Mouse (Mus musculus): ENCODE data around the gene Gm37240. TPM values are rescaled to one million over a fixed set of nuclear protein-coding genes. Genes with fewer than 3 reads are reported as not detected.

The Gm37240 gene
- polyA plus RNA-seq, 1 experiment from 2014 or later, result 8.9 TPM

DNA sequence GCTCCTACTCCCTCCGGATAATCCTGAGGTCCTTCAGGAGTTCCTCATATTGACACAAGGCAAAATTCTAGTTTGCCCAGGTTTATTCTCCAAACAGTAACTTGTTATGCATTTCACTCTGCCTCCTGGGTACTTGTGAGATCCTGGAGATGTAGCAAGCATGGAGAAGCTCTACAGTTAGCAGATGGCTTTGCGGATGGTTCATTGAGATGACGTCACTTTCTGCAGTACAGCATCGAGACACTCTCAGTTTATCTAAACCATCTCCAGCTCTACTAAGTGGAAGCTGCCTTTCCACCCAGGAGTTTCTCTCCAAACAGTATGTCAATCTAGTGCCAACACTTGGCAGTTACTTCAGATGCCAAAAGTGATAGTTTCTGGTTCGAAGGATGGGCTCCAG, 444.5 kb downstream of the Gm37240 start:
- no peak for ATAC-seq (replicated peaks; ENCODE audit: low FRiP score)
- 88% methylated on average over 5 of the region's 5 CpGs for WGBS

DNA sequence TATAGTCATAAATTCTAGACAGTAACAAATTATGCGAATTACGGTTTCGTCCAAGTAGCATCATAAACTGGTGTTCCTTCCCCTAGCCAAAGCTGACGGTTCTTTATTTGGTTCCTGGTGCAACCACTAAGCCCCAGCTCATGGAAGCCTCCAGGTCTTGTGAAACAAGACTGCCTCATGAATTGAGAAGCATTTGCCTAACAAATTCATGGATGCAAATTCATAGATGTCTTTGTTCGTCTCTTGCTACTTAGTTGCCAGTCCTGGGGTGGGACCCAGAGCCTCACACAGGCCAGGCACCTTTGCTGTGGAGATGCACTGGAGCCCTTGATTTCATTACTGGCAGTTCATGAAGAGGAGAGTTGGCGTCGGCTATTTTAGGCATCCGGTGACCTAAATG, 445.1 kb downstream of the Gm37240 start:
- H3K27ac ChIP-seq, result no peak overlapping the region
- H3K9ac ChIP-seq, result no peak overlapping the region
- no peaks in the 10 kb centered on the region for H3K4me1 ChIP-seq
- H3K9me3 ChIP-seq (replicated peaks), result no peaks in the 10 kb centered on the region
- ATAC-seq (replicated peaks; ENCODE audit: low FRiP score), result no peak
- no peak overlapping the region for H3K4me2 ChIP-seq
- no peaks in the 10 kb centered on the region for H3K27me3 ChIP-seq
- no peaks in the 10 kb centered on the region for H3K36me3 ChIP-seq
- WGBS, result 93% methylated on average over 8 of the region's 8 CpGs
- no peak overlapping the region for H3K4me3 ChIP-seq (replicated peaks)

More for the DNA sequence above, 444.5 kb downstream of the Gm37240 start:
- Histone ChIP-seq H3K27ac (no peak overlapping the region), H3K27me3 (no peaks in the 10 kb centered on the region), H3K4me1 (no peaks in the 10 kb centered on the region), H3K4me3 (replicated peaks) (no peak overlapping the region), H3K36me3 (no peaks in the 10 kb centered on the region), H3K9me3 (replicated peaks) (no peaks in the 10 kb centered on the region), H3K9ac (no peak overlapping the region), H3K4me2 (no peak overlapping the region)

DNA sequence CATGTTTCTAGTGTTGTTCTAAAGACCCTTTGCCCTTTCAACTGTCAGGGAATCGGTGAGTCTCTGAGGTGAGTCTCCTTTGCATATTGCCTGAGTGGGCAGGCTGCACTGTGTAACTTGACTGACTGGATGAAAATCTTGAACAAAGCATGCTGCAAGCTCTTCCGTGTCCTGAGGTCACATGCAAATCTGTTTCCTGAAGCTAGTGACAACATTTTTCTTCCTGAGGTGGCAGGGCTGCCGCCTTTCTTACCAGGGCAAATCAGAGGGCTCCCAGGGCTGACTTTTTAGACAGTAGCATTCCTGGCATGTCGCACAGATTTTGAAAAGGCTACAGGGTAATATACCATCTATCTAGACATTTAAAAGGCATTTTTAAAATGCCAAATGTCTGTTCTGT, 451.9 kb downstream of the Gm37240 start:
- Histone ChIP-seq H3K36me3 (no peaks in the 10 kb centered on the region), H3K4me1 (peaks cover 11% of the 10 kb centered on the region; the same call in 1 of the 2 replicates), H3K9me3 (replicated peaks) (no peaks in the 10 kb centered on the region), H3K4me3 (replicated peaks) (no peak overlapping the region), H3K4me2 (no peak overlapping the region), H3K9ac (no peak overlapping the region), H3K27me3 (no peaks in the 10 kb centered on the region), H3K27ac (no peak overlapping the region)
- no peak for ATAC-seq (replicated peaks; ENCODE audit: low FRiP score)
- WGBS, result 31% methylated on average over 4 of the region's 4 CpGs

DNA sequence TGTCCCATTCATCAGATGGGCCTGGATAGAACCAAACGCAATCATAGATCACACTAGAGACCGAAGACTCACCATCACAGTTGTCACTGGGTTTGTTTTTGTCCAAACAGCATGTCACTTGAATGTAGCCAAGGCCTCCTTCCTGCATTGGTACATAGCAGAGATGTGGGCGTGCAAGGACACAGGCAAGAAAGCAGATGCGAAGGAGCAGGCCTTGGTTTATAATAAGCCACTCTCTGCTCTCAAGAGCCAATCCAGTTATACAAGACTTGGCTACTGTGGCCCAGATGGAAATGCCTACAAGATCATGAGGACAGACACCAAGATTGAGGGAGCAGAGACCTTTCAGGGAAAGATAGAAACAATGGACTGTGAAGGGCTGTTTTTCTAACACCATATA, 456.1 kb downstream of the Gm37240 start:
- no peak overlapping the region for H3K27ac ChIP-seq
- 96% methylated on average over 4 of the region's 4 CpGs for WGBS
- H3K9ac ChIP-seq, result no peak overlapping the region
- no peak overlapping the region for H3K4me2 ChIP-seq
- H3K27me3 ChIP-seq, result no peaks in the 10 kb centered on the region
- no peaks in the 10 kb centered on the region for H3K36me3 ChIP-seq
- no peak for ATAC-seq (replicated peaks; ENCODE audit: low FRiP score)
- no peak overlapping the region for H3K4me3 ChIP-seq (replicated peaks)
- peaks cover 11% of the 10 kb centered on the region; the same call in 1 of the 2 replicates for H3K4me1 ChIP-seq
- H3K9me3 ChIP-seq (replicated peaks), result no peaks in the 10 kb centered on the region

DNA sequence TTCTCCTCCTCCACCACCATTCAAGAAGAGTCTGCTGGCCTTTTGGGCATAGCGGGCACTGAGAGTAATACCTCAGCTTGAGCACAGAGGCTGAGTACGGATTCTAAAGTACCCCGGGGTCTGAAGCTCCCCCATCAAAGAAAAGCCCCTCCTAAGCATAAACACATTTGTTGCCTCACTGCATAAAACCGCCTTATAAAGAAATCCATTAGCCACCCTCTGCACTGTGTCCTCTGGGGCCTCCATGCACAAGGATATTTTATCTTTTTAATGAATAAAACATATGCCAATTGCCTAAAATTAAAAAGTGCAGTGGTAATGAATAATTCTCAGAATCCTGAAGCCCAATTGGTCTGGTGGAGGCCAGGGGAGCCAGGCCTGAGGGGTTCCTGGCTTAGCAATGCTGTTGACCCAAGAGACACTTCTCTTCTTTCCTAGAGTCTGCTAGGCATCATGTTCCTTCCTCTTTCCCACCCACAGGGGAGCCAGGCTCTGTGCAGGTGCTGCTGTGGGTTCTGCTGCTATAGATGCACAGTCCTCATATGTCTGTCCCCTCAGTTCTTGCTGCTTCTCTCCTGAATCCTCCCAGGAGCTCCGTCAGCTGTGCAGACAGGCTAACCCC, 463.8 kb downstream of the Gm37240 start:
- no peaks in the 10 kb centered on the region for H3K4me1 ChIP-seq
- ATAC-seq (replicated peaks; ENCODE audit: low FRiP score), result no peak
- H3K27ac ChIP-seq, result no peak overlapping the region
- 80% methylated on average over 5 of the region's 5 CpGs for WGBS
- no peak overlapping the region for H3K4me3 ChIP-seq (replicated peaks)
- no peaks in the 10 kb centered on the region for H3K9me3 ChIP-seq (replicated peaks)
- no peaks in the 10 kb centered on the region for H3K36me3 ChIP-seq
- no peak overlapping the region for H3K4me2 ChIP-seq
- no peaks in the 10 kb centered on the region for H3K27me3 ChIP-seq
- no peak overlapping the region for H3K9ac ChIP-seq

DNA sequence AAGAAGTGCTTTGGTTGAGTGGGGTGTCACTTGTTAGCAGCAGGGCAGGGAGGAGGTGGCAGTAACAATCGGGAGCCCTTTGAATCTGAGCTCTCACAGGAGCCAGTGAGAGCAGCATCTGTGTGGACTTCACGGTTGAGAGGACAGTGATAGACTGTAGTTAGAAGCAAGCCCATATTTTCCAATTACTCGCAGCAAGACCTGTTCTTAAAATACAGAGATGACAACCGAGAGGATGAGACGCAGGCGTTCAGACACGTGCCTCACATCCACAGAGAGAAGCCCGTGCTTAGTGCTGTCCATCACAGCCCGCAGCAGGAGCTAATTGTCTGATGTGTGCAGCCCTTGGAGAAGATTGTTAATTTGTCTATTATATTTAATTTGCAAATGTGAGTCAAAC, 465.9 kb downstream of the Gm37240 start:
- Histone ChIP-seq H3K9me3 (replicated peaks) (no peaks in the 10 kb centered on the region), H3K27ac (no peak overlapping the region), H3K4me2 (no peak overlapping the region), H3K4me3 (replicated peaks) (no peak overlapping the region), H3K36me3 (no peaks in the 10 kb centered on the region), H3K9ac (no peak overlapping the region), H3K27me3 (no peaks in the 10 kb centered on the region), H3K4me1 (no peaks in the 10 kb centered on the region)
- ATAC-seq (replicated peaks; ENCODE audit: low FRiP score), result no peak
- WGBS, result 73% methylated on average over 9 of the region's 9 CpGs

DNA sequence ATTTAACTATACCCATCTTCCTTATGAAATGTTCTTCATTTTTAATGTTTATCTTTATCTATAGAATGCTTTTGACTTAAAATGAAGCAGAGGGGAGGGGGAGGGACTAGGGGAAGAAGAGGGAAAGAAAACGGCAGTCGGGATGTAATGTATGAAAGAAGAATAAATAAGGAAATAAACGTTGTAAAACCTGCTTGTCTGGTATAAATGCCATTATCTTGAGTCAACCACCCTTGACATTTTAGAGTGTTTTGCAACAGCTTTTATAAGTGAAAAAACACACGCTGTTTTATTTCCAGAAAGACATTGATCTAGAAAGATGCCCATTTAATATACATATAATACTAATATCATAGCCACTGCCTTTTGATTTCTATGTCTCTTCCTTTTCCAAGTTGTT, 469.7 kb downstream of the Gm37240 start:
- no peaks in the 10 kb centered on the region for H3K36me3 ChIP-seq
- H3K9ac ChIP-seq, result no peak overlapping the region
- no peaks in the 10 kb centered on the region for H3K9me3 ChIP-seq (replicated peaks)
- 79% methylated on average over 4 of the region's 4 CpGs for WGBS
- no peak overlapping the region for H3K4me3 ChIP-seq (replicated peaks)
- H3K4me2 ChIP-seq, result no peak overlapping the region
- H3K27ac ChIP-seq, result no peak overlapping the region
- H3K4me1 ChIP-seq, result no peaks in the 10 kb centered on the region
- no peak for ATAC-seq (replicated peaks; ENCODE audit: low FRiP score)
- H3K27me3 ChIP-seq, result no peaks in the 10 kb centered on the region

DNA sequence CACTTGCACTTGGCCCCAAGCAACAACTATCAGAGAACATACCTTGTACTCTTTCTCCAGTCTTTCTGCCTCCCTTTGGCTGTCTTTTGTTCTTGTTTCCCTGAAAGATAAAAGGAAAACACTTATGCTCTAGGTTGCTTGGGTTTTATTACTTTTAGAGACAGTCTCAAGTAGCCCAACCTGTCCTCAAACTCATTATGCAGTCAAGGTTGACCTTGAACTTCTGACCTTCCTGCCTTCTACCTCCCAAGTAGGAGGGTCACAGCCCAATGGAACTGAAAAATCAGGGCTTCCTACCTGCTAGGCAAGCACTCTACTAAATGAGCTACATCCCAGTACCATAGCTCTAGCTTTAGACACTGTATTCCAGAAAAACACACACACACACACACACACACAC, 488.5 kb downstream of the Gm37240 start:
- Histone ChIP-seq H3K27ac (no peak overlapping the region), H3K9me3 (replicated peaks) (peaks cover 8% of the 10 kb centered on the region), H3K27me3 (no peaks in the 10 kb centered on the region), H3K36me3 (0 out of 2 replicates have a peak, but pooled peaks cover 4% of the 10 kb centered on the region), H3K4me1 (no peaks in the 10 kb centered on the region), H3K4me3 (replicated peaks) (no peak overlapping the region), H3K4me2 (no peak overlapping the region), H3K9ac (no peak overlapping the region)
- no peak for ATAC-seq (replicated peaks; ENCODE audit: low FRiP score)

DNA sequence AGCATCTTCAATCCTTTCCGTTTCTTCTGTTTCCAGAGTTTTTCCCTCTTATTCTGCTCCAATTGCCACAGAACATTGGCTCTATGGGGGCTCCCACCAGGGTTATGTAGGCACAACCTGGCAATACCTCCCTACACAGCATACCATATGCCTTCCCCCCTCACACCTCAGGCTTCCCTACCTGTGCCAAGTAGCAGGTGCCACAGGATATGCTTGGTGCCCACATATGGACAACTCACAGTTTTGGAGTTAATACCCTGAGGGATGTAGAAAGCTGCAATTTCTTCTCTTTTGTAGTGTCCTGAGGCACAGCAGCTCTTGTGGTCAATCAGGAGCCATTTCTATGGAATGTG, 488.9 kb downstream of the Gm37240 start:
- Histone ChIP-seq H3K27ac (no peak overlapping the region), H3K9ac (no peak overlapping the region)
- WGBS, result 100% methylated on average over 1 of the region's 1 CpGs

DNA sequence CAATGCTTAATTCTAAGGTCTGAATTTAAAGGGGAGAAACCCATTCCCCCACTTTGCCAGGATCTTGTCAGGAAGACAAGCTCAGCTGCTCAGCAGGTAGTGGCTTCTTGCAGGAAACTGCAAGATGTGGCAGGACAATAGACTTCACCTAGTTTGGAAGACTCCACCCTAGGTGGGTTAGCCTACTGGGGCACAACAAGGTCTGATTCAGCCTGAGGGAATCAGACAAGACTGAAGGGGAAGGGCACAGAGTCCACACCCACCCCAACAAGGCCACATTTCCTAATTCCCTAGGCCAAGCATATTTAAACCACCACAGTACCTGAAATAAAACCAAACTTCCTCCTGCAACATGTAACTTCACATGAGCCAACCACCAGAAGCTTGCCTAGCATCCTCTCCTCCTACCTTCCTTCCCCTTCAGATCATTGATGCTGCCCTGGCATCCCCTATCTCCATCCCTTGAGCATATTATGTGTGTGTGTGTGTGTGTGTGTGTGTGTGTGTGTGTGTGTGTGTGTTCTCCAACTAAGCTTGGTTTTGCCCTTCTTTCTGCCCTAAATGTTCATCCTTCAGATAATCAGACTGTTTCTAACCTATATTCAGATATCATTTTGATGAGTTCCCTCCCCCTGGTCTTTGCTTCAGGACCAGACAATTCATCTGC, 489.4 kb downstream of the Gm37240 start:
- Histone ChIP-seq H3K27me3 (no peaks in the 10 kb centered on the region), H3K4me2 (no peak overlapping the region), H3K27ac (no peak overlapping the region), H3K36me3 (0 out of 2 replicates have a peak, but pooled peaks cover 4% of the 10 kb centered on the region), H3K4me3 (replicated peaks) (no peak overlapping the region), H3K9me3 (replicated peaks) (peaks cover 8% of the 10 kb centered on the region), H3K4me1 (no peaks in the 10 kb centered on the region), H3K9ac (no peak overlapping the region)
- ATAC-seq (replicated peaks; ENCODE audit: low FRiP score), result no peak

More for the DNA sequence above, 488.9 kb downstream of the Gm37240 start:
- Histone ChIP-seq H3K36me3 (0 out of 2 replicates have a peak, but pooled peaks cover 4% of the 10 kb centered on the region), H3K4me1 (no peaks in the 10 kb centered on the region), H3K4me3 (replicated peaks) (no peak overlapping the region), H3K9me3 (replicated peaks) (peaks cover 8% of the 10 kb centered on the region), H3K4me2 (no peak overlapping the region), H3K27me3 (no peaks in the 10 kb centered on the region)
- no peak for ATAC-seq (replicated peaks; ENCODE audit: low FRiP score)

DNA sequence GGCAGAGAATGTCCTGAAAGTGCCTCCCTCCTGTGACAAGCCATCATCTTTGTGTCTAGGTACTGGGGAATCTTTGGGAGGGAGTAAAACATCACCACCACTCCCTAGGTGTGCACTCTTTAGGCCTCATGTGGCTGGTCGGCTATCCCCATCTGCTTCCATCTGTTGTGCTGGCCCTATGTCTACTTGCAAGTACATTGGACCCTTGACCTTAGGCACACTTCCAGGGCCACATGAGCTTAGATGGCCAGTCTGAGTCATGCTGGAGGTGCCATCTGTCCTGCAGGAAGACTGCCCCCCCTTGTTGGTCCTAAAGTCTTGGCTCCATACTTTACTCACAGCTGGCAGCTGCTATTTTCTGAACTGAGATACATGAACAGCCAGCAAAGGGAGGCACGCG, 493.9 kb downstream of the Gm37240 start:
- H3K36me3 ChIP-seq, result 0 out of 2 replicates have a peak, but pooled peaks cover 4% of the 10 kb centered on the region
- WGBS, result 96% methylated on average over 3 of the region's 3 CpGs
- H3K4me1 ChIP-seq, result no peaks in the 10 kb centered on the region
- H3K9ac ChIP-seq, result no peak overlapping the region
- peaks cover 8% of the 10 kb centered on the region for H3K9me3 ChIP-seq (replicated peaks)
- H3K27ac ChIP-seq, result no peak overlapping the region
- H3K4me3 ChIP-seq (replicated peaks), result no peak overlapping the region
- no peaks in the 10 kb centered on the region for H3K27me3 ChIP-seq
- H3K4me2 ChIP-seq, result no peak overlapping the region
- ATAC-seq (replicated peaks; ENCODE audit: low FRiP score), result no peak

DNA sequence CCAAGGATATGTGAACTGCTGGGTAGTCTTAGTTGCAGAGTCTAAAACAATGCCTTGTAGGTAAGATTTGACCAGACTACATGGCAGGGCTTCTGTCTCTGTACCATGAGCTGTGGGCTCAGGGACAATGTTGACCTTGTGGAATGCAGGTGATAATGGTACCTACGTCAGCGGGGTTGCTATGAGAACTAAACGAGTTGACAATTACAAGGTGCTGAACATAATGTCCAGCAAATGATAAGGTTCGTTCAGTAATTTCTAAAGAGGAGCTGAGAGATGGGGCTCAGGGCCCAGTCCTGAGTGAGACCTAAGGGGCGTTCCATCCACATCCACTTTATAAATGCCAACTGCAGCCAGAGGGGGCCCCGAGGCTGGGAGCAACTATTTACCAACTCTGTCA, 495.6 kb downstream of the Gm37240 start:
- no peak for ATAC-seq (replicated peaks; ENCODE audit: low FRiP score)
- Histone ChIP-seq H3K4me1 (no peaks in the 10 kb centered on the region), H3K27me3 (no peaks in the 10 kb centered on the region), H3K4me3 (replicated peaks) (no peak overlapping the region), H3K9me3 (replicated peaks) (peaks cover 8% of the 10 kb centered on the region), H3K36me3 (0 out of 2 replicates have a peak, but pooled peaks cover 4% of the 10 kb centered on the region), H3K9ac (no peak overlapping the region), H3K27ac (no peak overlapping the region), H3K4me2 (no peak overlapping the region)
- 91% methylated on average over 6 of the region's 6 CpGs for WGBS

DNA sequence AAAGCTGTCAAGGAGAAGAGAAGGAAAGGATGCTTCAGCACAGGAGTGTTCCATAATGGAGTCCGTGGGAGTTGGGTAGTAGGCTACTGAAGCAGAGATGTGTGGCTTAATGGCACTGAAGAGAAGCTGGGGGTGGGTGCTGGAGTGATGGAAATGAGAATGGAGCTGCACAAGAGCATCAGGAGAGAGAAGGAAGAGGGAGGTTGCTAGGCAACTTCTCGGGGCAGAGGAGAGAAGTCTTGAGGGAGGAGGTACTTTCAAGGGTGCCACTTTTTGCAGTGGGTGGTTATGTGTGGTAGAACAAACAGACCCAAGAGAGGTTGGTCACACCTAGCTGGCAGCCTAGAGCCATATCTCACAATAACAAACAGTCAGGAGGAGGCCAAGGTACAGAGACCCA, 496.2 kb downstream of the Gm37240 start:
- WGBS, result 72% methylated on average over 2 of the region's 2 CpGs
- ATAC-seq (replicated peaks; ENCODE audit: low FRiP score), result no peak
- Histone ChIP-seq H3K27ac (no peak overlapping the region), H3K9me3 (replicated peaks) (peaks cover 7% of the 10 kb centered on the region), H3K4me1 (no peaks in the 10 kb centered on the region), H3K27me3 (no peaks in the 10 kb centered on the region), H3K36me3 (0 out of 2 replicates have a peak, but pooled peaks cover 4% of the 10 kb centered on the region), H3K4me3 (replicated peaks) (no peak overlapping the region), H3K4me2 (no peak overlapping the region), H3K9ac (no peak overlapping the region)
